Mouse (Mus musculus): ENCODE results near the gene Fbxo45.
"Not testable (repeated sequence)": the region's sequence is repeated elsewhere in the genome, so short reads cannot be mapped to it uniquely, and the experiment has no call there.

Fbxo45 gene

GRCm38 (mm10) chr16:32246952-32247370, at the start of gene Fbxo45, which contains the start of gene Wdr53:
Gene Fbxo45, minus strand, starts transcription at chr16:32247158.
Gene Wdr53, plus strand, starts transcription at chr16:32247227.
- DNase-seq (ENCODE audit: low spot score) = peak; percentile 95

- no peak for DNase-seq (ENCODE audit: low spot score)
These were observed 44.9 kb upstream of the Fbxo45 start for GRCm38 (mm10) chr16:32291821-32292220.

GRCm38 (mm10) chr16:32282608-32283007, 35.6 kb upstream of the Fbxo45 start:
- DNase-seq (ENCODE audit: low spot score) = no peak

- no peak for DNase-seq (ENCODE audit: low spot score)
These were observed 33.3 kb upstream of the Fbxo45 start for GRCm38 (mm10) chr16:32280211-32280610.

- no peak for DNase-seq (ENCODE audit: low spot score)
These were observed 31.4 kb upstream of the Fbxo45 start for GRCm38 (mm10) chr16:32278396-32278795.

- DNase-seq (ENCODE audit: low spot score) = peak; percentile 95
These were observed 30.6 kb upstream of the Fbxo45 start, which contains the start of gene Rnf168 for GRCm38 (mm10) chr16:32277308-32278256. Gene Rnf168, plus strand, starts transcription at chr16:32277459.

GRCm38 (mm10) chr16:32275830-32276229, 28.9 kb upstream of the Fbxo45 start:
- no peak for DNase-seq (ENCODE audit: low spot score)

GRCm38 (mm10) chr16:32275041-32275440, 28.1 kb upstream of the Fbxo45 start:
- no peak for DNase-seq (ENCODE audit: low spot score)

GRCm38 (mm10) chr16:32273338-32273737, 26.4 kb upstream of the Fbxo45 start:
- DNase-seq (ENCODE audit: low spot score) = no peak

- DNase-seq (ENCODE audit: low spot score) = no peak
These were observed 24.3 kb upstream of the Fbxo45 start, which contains the start of gene Smco1 for GRCm38 (mm10) chr16:32271291-32271690. Gene Smco1, plus strand, starts transcription at chr16:32271468.

- DNase-seq (ENCODE audit: low spot score) = not testable (repeated sequence)
These were observed 17.3 kb upstream of the Fbxo45 start for GRCm38 (mm10) chr16:32264225-32264624.

- DNase-seq (ENCODE audit: low spot score) = peak; percentile 66
These were observed 587 bp downstream of the Fbxo45 start for GRCm38 (mm10) chr16:32246351-32246791.

GRCm38 (mm10) chr16:32243901-32244300, 3.1 kb downstream of the Fbxo45 start:
- no peak for DNase-seq (ENCODE audit: low spot score)

GRCm38 (mm10) chr16:32239428-32240312, 7.3 kb downstream of the Fbxo45 start:
- DNase-seq (ENCODE audit: low spot score) = no peak

- no peak for DNase-seq (ENCODE audit: low spot score)
These were observed 8.9 kb downstream of the Fbxo45 start for GRCm38 (mm10) chr16:32237930-32238680.

GRCm38 (mm10) chr16:32232050-32232449, 14.9 kb downstream of the Fbxo45 start:
- not testable (repeated sequence) for DNase-seq (ENCODE audit: low spot score)

- DNase-seq (ENCODE audit: low spot score) = no peak
These were observed 24.6 kb downstream of the Fbxo45 start for GRCm38 (mm10) chr16:32222399-32222798.

- no peak for DNase-seq (ENCODE audit: low spot score)
These were observed 25.2 kb downstream of the Fbxo45 start for GRCm38 (mm10) chr16:32221803-32222202.

- DNase-seq (ENCODE audit: low spot score) = no peak
These were observed 32.0 kb downstream of the Fbxo45 start for GRCm38 (mm10) chr16:32214804-32215576.

- DNase-seq (ENCODE audit: low spot score) = no peak
These were observed 32.8 kb downstream of the Fbxo45 start for GRCm38 (mm10) chr16:32214156-32214555.

- DNase-seq (ENCODE audit: low spot score) = no peak
These were observed 42.1 kb downstream of the Fbxo45 start for GRCm38 (mm10) chr16:32204902-32205301.

Data from embryo, embryonic 10.5 days (tissue).